Mouse (Mus musculus): ENCODE data around the gene Mab21l2.

Gene Mab21l2

DNA sequence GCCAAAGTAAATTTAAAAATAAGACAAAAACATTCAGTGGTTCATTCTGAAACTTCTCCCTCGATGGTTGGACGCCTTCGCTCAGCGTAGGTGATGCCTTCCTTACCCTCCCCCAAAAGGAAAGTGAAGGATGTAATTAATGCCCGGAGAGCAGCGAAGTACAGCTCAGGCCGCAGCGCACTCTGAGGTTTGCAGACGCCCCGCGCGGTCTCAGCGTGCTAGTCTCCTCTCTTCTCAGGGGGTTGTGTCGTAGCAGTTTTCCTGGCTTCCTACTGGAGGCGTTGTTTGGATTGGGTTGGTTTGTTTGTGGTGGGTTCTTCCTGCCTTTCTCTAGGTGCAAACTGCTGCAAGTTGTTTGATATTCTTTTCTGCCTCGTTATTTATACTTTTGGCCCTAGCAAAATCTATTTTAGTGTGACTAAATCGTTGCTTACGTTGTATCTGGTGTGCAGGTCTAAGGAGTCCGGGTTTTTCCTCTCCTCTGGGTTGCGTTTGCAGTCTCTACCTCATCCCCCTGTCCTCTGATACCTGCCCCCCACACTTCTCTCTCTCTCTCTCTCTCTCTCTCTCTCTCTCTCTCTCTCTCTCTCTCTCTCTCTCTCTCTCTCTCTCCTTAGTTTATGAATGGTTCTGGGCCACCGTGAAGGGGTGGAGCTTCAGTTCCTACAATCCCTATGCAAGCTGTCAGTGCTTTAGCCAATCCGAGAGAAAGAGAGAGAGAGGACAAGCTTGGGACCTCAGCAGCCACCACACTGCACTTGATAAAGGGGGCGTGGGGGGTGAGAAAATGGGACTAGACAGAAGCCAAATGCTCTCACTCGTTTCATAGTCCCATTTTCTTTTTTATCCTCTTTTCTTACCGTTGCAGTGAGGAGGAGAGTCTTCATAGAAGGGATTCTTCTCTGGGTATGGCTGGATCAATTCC is at the start of gene Mab21l2:
Mab21l2 (minus strand) TSS at position 539 of the 925 bp plus-strand sequence.
- no peak for DNase-seq (ENCODE audit: low read depth, low spot score)

DNA sequence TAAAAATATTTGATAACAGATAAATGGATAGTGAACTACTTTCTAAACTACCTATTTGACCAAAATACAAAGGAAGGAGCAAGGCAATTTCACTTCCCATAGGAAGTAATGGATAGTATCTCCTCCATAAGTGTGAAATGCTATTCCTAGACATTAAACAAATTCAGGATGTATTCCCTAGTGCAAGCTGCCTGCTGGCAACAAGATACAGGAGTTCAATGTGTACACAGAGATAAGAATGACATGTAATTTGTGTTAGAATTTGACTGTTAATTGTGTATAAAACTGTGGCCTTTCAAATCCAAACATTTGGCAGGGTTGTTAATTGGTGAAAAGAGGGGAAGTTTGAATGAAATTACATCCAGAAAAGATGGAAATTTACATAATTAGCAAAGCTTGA is 26.9 kb upstream of the Mab21l2 start:
- DNase-seq (ENCODE audit: low read depth, low spot score) = no peak

DNA sequence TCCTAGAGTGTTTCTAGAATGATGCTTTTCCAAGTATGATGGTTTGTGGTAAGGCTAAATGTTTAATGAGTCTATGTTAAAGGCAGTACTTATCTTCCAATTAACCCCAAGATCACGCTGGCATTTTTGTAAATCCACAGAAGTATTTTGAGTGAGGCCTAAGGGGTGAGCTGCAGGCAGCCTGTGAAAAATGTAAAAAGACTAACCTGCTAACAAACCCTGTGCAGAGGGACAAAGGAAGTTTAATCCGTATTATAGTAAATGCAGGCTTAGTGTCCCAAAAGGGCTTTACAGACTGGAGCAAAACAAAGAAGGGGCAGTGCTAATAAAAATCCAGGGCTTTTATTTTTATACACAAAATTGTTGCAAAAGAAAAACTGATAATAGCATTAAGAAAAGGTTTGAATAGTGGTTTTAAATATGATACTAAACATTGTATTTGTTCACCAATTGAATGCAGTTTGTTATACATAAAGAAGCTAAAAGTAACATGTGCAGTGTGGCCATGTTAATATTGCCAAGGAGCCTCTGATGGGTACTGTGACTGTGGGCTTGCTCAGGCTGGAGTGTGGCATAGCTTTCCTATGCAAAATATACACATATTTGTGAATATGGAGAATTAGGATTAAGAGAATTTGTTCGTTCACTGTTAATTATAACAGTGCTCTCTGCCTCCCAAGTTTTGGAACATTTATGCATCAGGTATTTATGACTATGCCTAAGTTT is 24.3 kb upstream of the Mab21l2 start:
- DNase-seq (ENCODE audit: low read depth, low spot score) = no peak

DNA sequence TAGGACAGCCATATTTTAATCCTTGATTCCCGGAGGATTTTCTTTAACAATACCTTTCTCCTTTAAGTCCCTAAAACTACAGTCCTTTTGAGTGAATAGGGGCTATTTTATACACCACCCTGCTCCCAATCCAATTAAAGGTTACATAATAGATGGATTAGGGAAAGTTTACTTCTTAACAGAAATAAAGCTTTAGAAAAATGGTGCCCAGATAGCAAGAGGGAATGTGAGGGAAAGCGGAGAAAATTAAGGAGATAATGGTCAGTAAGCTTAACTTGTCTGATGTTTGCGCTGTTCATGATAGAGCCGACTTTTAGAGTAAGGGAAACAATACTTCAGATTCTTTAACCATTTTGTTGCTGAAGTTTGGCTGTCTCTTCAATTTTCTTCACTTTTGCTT is 23.1 kb upstream of the Mab21l2 start:
- no peak for DNase-seq (ENCODE audit: low read depth, low spot score)

DNA sequence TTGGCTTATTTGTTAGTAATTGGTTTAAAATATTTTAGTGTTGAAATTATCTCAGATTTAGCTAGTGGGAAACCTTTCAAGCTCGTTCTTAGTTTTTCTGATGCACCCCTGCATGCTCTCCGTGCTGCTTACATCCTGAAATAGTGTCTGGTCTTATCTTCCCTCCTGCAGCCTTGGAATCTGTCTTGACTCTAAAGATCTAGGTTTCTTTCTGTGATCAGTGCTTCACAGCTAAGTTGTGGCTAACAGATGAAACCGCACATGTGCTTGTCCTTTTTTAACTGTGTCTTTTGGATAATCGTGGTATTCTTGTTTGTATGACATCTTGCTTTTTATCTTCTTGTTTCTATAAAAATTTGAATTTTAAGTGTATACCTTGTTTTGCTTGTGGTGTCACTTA is 18.9 kb upstream of the Mab21l2 start:
- DNase-seq (ENCODE audit: low read depth, low spot score) = no peak

DNA sequence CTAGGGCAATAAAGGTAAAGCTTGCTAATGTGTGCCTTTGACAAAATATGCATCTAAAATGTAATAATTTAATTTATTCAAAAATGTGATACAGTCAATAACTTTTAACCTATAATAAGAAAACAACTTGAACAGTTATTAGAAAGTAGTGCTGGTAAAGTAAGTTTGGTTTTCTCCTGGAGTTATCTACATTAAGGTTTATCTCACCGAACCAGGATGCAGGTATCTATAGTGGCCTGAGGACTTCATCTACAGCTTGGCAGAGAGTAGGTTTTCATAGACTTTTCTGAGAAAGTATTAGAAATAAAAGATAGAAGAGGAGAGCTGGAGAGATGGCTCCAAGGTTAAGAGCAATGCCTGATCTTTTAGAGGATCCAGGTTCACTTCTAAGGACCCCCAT is 13.0 kb upstream of the Mab21l2 start:
- DNase-seq (ENCODE audit: low read depth, low spot score) = no peak

DNA sequence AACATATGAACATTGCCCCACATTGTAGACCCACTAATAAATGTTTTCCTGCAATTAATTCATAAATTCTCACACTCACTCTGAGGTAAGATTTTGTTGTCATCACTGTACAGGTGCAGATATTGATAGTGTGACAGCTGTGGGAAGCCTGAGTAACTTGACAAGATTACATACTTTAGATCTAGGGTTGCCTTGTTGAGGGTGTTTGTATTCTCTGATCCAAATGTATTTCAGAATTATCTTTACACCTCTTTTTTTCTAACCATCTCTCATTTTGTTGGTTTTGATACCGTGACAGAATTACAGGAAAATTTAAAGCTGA is 12.6 kb upstream of the Mab21l2 start:
- DNase-seq (ENCODE audit: low read depth, low spot score) = no peak

DNA sequence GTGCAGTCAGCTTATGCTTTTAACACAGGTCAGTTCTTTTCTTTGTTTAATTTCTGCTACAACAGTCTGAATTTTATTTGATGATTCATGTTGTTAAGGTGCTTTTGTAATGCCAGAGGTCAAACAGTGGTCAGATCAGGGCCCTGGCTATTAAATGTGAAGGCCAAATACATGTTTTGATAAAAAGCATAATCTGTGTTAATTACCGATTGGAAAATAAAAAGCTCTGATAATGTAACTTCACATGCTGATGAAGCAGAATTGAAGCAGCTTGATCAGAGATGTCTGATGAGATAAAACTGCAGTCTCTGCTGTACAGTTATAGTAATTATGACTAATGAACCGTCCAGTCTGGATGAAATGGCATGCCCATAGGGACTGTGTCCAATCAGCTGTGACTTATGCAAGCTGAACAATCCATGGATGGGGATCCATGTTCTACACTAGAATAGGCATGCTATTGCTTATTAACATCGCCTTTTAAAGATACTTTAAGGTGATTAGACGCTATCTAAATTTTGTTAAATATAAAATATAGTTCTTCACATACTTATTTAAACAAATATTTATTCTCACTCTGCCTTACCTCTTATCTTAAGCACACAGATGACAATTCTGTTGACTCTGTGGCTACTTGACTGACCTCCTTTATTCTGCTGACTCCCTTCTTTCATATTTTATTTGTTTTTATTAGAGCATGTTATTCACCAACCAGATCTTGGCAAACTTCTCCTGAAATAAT is 12.0 kb upstream of the Mab21l2 start:
- DNase-seq (ENCODE audit: low read depth, low spot score) = no peak

DNA sequence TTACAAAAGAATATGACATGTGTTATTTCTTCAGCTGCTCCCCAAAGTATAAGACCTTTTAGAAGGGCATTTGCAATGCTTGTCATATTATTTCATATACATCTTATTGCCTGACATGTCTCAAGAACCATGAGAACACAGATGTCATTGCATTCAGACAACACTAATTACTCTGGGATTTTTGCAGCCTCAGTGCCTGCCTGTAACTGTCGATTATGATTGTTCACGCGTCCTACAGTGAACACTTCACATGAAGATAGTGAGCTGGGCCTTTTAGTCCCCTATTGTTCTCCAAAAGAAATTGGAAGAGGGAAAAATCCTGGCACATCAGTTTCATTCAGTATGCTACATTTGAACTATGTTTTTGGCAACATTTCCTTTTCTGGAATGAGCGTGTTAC is 11.2 kb upstream of the Mab21l2 start:
- no peak for DNase-seq (ENCODE audit: low read depth, low spot score)

DNA sequence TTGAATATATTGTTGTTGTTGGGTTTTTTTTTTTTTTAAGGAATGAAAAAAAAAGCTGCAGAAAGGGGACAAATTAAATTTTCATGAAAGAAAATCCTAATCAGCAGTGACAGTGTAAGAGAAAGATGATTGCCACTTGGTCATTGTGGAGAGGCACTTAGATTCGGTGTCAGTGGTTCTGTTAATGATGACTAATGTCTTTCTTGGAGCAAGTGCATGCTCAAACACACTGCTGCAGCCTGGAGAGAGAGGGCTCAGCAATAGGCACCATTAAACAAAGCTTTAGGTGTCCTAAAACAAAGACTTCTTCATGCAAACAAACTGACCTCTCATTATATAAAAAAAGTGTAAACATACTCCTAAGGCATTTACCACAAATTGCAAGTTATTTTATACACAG is 10.5 kb upstream of the Mab21l2 start:
- no peak for DNase-seq (ENCODE audit: low read depth, low spot score)

DNA sequence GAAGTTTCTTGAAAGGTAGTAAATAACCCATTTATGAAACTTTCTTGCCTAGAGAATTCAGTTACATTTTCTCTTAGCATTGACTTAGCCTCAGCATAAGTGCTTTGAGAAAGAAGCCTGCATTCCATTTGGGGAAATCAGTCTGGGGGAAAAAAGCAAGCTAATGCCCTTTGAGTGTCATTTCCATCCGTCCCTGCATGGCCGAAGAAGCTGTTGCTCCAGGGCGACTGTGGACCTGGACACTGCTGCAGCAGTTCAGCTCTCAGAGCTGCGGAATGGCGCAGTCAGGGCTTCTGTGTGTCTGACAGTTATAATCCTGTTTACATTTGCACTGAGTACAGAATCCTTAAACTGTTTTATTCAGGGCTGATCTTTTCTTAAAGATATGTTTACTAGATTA is 3.7 kb upstream of the Mab21l2 start:
- DNase-seq (ENCODE audit: low read depth, low spot score) = no peak

DNA sequence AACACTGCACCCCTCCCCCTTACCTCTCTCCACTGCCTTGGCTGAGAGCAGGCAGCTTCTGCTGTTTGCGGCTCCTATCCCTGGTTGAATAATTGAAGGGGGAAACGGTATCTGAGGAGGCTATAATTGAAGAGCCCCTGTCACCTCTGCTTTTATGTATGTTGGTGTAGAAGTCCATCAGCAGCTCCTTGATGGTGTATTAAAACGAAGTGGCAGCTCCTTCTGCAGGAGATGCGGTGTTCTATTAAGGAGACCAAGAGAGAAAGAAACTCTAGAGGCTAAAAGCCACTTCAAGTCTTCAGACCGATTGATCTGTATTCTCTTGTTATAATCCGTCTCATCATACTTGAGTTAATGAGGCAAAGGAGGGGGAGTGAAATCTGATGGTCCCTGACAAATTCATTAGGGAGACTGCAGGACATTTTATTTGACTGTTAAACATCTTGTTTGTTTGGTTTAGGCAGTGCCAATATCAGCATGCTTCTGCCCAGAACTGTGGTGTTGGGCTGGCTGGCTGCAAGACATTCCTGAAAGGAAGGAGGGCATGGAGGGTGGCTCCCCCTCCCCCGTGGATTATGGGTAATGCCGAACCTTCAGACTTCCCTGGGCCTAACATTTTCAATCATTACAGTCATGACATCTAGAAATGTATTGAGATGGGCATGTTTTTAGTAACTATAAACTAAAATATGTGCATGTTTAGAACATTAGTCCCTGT is 2.7 kb upstream of the Mab21l2 start:
- no peak for DNase-seq (ENCODE audit: low read depth, low spot score)

DNA sequence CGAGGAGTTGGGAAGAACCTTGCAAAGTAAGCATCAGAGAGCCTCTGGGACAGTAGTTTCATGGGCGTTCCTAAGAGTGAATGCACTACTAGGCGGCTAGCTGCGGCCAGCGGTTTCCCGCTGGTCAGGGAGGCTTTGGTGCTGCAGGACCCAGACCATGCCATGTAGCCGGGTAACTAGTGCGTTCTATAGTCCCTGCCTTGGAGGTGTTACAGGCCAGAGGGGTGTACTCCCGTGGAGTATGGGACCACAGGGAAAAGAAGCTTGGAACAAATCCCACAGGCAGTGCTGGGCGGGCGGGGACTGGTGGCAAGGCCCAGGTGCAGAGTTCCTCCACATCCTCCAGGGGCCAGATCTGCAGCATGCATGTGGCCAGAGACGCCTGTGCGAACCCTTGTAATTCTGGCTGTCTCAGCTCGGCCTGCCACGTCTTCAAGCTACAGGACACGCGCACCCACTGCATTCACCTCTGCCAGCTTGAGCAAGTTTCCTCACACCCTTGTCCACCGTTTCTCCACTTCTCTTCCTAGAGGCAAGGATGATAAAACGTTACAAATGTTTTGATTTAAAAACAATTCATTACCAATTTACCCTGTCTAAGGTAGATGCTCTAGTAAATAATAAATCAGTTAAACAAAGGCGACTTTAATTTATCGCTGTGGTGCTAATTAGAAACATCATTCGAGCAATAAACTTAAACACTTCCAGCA is 2.0 kb upstream of the Mab21l2 start:
- DNase-seq (ENCODE audit: low read depth, low spot score) = no peak

DNA sequence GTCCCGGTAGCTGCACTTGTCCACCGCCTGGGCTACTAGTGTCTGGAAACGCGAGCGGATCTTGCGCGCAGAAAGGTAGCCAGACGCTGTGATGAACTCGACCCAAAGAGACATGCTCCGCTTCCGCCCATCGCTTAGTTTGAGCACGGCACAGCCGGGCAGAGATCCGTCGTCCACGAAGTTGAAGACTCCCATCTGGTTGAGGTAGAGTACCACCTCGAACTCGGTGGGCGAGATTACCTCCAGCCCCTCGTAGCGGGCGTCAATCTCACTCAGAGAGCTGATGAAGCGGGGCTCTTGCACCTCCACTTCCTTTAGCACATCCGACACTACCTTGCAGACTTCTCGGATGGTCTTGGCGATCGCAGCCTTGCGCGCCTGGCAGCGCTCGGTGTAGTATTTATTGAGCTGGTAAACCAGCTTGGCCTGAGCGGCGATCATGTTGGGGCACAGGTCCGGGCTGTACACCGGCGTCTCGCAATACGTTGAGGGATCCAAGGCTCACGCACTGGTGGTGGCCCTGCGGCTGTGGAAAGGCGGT is 1.1 kb downstream of the Mab21l2 start:
- DNase-seq (ENCODE audit: low read depth, low spot score) = no peak

DNA sequence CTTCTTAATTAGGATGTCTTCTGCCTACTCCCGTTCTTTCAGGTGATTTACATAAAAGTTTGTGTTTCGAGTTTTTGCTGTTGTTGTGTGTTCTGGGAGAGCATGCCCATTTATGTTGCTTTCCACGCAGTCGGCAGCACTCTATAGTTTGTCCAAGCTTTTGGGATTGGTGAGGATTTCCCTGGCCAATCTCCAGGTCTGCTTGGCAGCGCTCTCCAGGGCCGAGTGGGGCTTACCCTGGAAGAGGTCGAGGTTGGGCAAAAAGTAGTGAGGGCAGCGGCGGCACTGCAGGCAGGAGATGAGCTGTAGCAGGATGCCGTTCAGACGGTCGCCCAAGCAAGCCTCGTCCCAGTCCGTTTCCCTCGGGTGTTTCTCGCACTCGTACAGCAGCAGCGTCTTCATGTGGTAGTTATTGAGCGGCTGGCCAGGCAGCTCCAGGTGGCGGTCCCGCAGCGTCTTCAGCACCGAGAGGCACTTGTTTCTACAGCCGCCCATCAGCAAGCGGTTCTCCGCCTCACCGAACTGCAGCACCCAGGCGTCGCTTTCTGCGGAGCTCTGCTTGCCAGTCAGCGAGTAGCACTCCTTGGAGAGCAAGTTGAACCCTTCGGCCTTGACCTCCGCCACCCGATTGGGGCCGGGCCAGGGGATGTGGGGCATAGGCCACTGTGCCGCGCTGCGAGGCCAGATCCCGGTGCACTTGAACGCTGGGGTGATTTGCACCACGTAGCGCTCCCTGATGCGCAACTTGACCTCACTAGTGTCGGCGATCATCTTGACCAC is 1.8 kb downstream of the Mab21l2 start:
- DNase-seq (ENCODE audit: low read depth, low spot score) = no peak

DNA sequence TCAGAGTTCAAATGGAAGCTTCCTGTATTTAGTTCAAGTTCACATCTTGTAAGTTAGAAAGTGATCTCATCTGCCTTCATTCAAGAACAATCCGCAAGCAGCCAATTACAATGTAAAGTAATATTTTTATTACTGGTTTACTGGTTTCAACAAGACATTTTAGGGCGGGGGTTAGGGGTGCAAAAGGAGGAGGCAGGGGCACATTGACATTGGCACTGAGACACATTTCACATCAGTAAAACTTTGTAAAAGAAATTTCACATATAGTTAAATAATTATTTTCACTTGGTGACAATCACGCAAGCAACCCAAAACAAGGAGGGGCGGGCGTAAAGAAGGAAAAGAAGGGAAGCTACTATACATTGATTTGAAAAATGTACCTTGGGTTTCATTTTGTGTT is 2.5 kb downstream of the Mab21l2 start:
- DNase-seq (ENCODE audit: low read depth, low spot score) = no peak

DNA sequence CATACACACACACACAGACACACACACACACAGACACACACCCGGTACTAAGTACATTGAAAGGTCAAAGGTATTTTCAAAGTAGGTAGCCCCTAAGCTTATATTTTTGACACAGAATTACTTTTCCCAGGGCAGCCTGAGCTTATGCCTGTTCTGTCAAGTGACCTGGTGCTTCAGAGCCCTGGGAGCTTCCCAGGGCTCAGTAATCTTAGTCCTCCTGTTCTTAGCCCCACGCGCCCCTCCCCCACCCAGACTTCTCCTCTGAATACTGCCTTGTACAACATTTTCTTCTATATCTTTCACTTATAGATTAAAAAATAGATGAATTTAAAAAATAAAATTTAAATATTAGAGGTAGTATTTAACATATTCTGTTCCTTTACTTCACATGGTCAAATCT is 3.6 kb downstream of the Mab21l2 start:
- DNase-seq (ENCODE audit: low read depth, low spot score) = no peak

DNA sequence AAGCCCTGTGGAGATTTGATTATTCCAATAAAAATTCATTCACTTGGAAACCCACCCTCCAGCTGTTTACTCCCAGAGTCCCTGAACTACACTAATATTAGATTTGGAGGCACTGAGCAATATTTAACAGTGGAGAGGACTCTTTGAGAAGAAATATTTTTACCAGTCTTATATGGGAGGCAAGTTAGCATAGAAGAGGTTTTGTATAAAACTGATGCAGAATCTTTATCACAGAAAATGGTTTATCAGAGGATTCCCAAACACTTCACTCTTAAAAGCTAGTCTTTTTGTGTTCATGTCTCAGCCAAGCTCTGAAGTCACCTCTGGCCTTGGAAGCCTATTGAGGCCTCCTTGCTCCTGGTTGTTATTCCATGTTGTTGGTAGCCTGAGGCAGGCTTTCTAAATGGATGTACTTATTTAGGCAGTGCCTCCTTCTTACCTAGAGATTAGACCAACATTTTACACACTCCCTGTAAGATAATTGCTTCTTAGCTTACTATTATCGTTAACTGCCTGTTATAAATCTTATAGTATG is 6.5 kb downstream of the Mab21l2 start:
- DNase-seq (ENCODE audit: low read depth, low spot score) = no peak

DNA sequence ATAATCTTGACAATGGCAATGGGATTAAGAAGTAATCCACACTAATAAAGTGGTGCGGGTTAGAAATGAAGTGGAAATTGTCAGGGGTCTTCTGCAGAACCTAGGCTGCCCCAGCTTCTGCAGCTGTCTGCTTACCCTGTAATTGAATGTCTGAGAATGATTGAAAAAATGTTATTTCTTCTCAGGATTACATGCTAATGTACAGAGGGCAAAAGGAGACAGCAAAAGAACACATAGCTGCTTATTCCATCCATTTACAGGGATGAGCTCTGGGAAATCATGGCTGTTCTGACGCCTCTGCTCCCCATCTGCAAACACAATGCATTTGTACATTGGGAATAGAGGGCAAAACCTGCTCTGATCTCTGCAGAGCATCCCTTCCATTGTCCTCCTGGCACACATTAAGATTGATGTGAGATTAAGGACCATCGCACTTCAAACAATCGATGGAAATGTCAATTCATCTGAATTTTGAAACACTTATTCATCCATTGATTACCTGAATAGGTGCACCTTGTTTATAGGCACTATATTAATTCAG is 7.3 kb downstream of the Mab21l2 start:
- DNase-seq (ENCODE audit: low read depth, low spot score) = no peak
